Mouse (Mus musculus) c-Kit-negative CD71-positive TER-119-positive erythroid progenitor cells, embryonic 14.5 days (primary cell): ENCODE measurements around the gene Plcl1.

Experiments used
- DNase-seq: peaks from one replicate; pipeline ENCODE4 v3.0.0-alpha.2; 2013; ENCODE audit warnings: low read depth, low spot score

Plcl1 gene

GRCm38 (mm10) chr1:55405272-55406022 lies at the start of gene Plcl1:
Plcl1 (plus strand) TSS chr1:55405921.
- DNase-seq = no peak

GRCm38 (mm10) chr1:55362634-55363033 lies 43.1 kb upstream of the Plcl1 start:
- DNase-seq = no peak

GRCm38 (mm10) chr1:55363044-55363565 lies 42.6 kb upstream of the Plcl1 start, which contains the start of gene Boll:
Boll (minus strand) TSS chr1:55363469.
- DNase-seq = no peak

GRCm38 (mm10) chr1:55363586-55363985 lies 42.1 kb upstream of the Plcl1 start:
- DNase-seq = no peak

GRCm38 (mm10) chr1:55372626-55373025 lies 33.1 kb upstream of the Plcl1 start:
- DNase-seq = no peak

- DNase-seq = no peak
These were observed 25.2 kb upstream of the Plcl1 start for GRCm38 (mm10) chr1:55380527-55380926.

- DNase-seq = no peak
These were observed 22.5 kb upstream of the Plcl1 start for GRCm38 (mm10) chr1:55383114-55383773.

GRCm38 (mm10) chr1:55399891-55400290 lies 5.8 kb upstream of the Plcl1 start:
- no peak for DNase-seq

- DNase-seq = no peak
These were observed 1.3 kb upstream of the Plcl1 start for GRCm38 (mm10) chr1:55404439-55404838.

- no peak for DNase-seq
These were observed 297 bp downstream of the Plcl1 start for GRCm38 (mm10) chr1:55406023-55406413.

GRCm38 (mm10) chr1:55406531-55407375 lies 1.0 kb downstream of the Plcl1 start:
- no peak for DNase-seq

- no peak for DNase-seq
These were observed 4.9 kb downstream of the Plcl1 start for GRCm38 (mm10) chr1:55410670-55411069.

- no peak for DNase-seq
These were observed 5.4 kb downstream of the Plcl1 start for GRCm38 (mm10) chr1:55411079-55411478.

GRCm38 (mm10) chr1:55412569-55412968 lies 6.8 kb downstream of the Plcl1 start:
- DNase-seq = no peak

- DNase-seq = no peak
These were observed 7.8 kb downstream of the Plcl1 start for GRCm38 (mm10) chr1:55413534-55413933.

- no peak for DNase-seq
These were observed 13.2 kb downstream of the Plcl1 start for GRCm38 (mm10) chr1:55418968-55419367.

- no peak for DNase-seq
These were observed 21.9 kb downstream of the Plcl1 start for GRCm38 (mm10) chr1:55427607-55428006.

- DNase-seq = no peak
These were observed 23.3 kb downstream of the Plcl1 start for GRCm38 (mm10) chr1:55429051-55429450.

- no peak for DNase-seq
These were observed 24.0 kb downstream of the Plcl1 start for GRCm38 (mm10) chr1:55429708-55430107.

GRCm38 (mm10) chr1:55430587-55430986 lies 24.9 kb downstream of the Plcl1 start:
- no peak for DNase-seq

GRCm38 (mm10) chr1:55436589-55436988 lies 30.9 kb downstream of the Plcl1 start:
- DNase-seq = no peak

GRCm38 (mm10) chr1:55437095-55437494 lies 31.4 kb downstream of the Plcl1 start:
- DNase-seq = no peak
